Mouse (Mus musculus): Measurements from ENCODE around the gene Ergic1. TPM values are rescaled to one million over a fixed set of nuclear protein-coding genes. Genes with fewer than 3 reads are reported as not detected.

Ergic1 gene
- polyA plus RNA-seq, 1 experiment = 114 TPM

- peaks cover 33% of the 10 kb centered on the region for H3K36me3 ChIP-seq (ENCODE audit: control insufficient read depth, insufficient read depth)
- H3K27me3 ChIP-seq (ENCODE audit: control insufficient read depth, insufficient read depth, insufficient read length) = no peaks in the 10 kb centered on the region
- H3ac ChIP-seq (ENCODE audit: control insufficient read depth, insufficient read length, low read depth) = no peak overlapping the region
- no peak overlapping the region for H3K4me3 ChIP-seq (ENCODE audit: insufficient read depth, poor library complexity, severe bottlenecking)
- H3K79me2 ChIP-seq (ENCODE audit: control insufficient read depth, insufficient read depth) = peaks cover 38% of the 10 kb centered on the region
- no peak for TF ChIP-seq FOSL1 (IDR thresholded peaks at IDR 0.05; ENCODE audit: insufficient read depth, low read length, poor library complexity, severe bottlenecking)
- TF ChIP-seq MYOD1 (IDR thresholded peaks at IDR 0.05; ENCODE audit: control insufficient read depth, insufficient read length, low read depth) = no peak
- no peak for TF ChIP-seq CTCF (IDR thresholded peaks at IDR 0.05; ENCODE audit: control insufficient read depth, insufficient read depth, insufficient read length)
- TF ChIP-seq MAX (IDR thresholded peaks at IDR 0.05) = no peak
- H3K79me3 ChIP-seq (ENCODE audit: low read depth) = peaks cover 15% of the 10 kb centered on the region
Measured at GRCm38 (mm10) chr17:26608348-26608747, 47.1 kb downstream of the Ergic1 start.

GRCm38 (mm10) chr17:26608877-26609276, 47.6 kb downstream of the Ergic1 start:
- H3K79me2 ChIP-seq (ENCODE audit: control insufficient read depth, insufficient read depth) = peaks cover 33% of the 10 kb centered on the region
- H3ac ChIP-seq (ENCODE audit: control insufficient read depth, insufficient read length, low read depth) = no peak overlapping the region
- peaks cover 13% of the 10 kb centered on the region for H3K79me3 ChIP-seq (ENCODE audit: low read depth)
- H3K36me3 ChIP-seq (ENCODE audit: control insufficient read depth, insufficient read depth) = peaks cover 39% of the 10 kb centered on the region
- H3K4me3 ChIP-seq (ENCODE audit: insufficient read depth, poor library complexity, severe bottlenecking) = no peak overlapping the region
- H3K27me3 ChIP-seq (ENCODE audit: control insufficient read depth, insufficient read depth, insufficient read length) = no peaks in the 10 kb centered on the region
- no peak for TF ChIP-seq MYOG (IDR thresholded peaks at IDR 0.05; ENCODE audit: control insufficient read depth, extremely low read depth, insufficient read length)
- no peak for TF ChIP-seq CTCF (IDR thresholded peaks at IDR 0.05; ENCODE audit: control insufficient read depth, insufficient read depth, insufficient read length)
- no peak for TF ChIP-seq MAX (IDR thresholded peaks at IDR 0.05)

- TF ChIP-seq CEBPB (IDR thresholded peaks at IDR 0.05; ENCODE audit: low read depth) (no peak), MYOD1 (IDR thresholded peaks at IDR 0.05; ENCODE audit: control insufficient read depth, insufficient read length, low read depth) (no peak), FOSL1 (IDR thresholded peaks at IDR 0.05; ENCODE audit: insufficient read depth, low read length, poor library complexity, severe bottlenecking) (no peak), CTCF (IDR thresholded peaks at IDR 0.05; ENCODE audit: control insufficient read depth, insufficient read depth, insufficient read length) (no peak), MAX (IDR thresholded peaks at IDR 0.05) (no peak)
- no peak overlapping the region for H3K4me3 ChIP-seq (ENCODE audit: insufficient read depth, poor library complexity, severe bottlenecking)
- H3K79me2 ChIP-seq (ENCODE audit: control insufficient read depth, insufficient read depth) = peaks cover 24% of the 10 kb centered on the region
- peaks cover 11% of the 10 kb centered on the region for H3K79me3 ChIP-seq (ENCODE audit: low read depth)
- peaks cover 43% of the 10 kb centered on the region for H3K36me3 ChIP-seq (ENCODE audit: control insufficient read depth, insufficient read depth)
- H3ac ChIP-seq (ENCODE audit: control insufficient read depth, insufficient read length, low read depth) = no peak overlapping the region
- no peaks in the 10 kb centered on the region for H3K27me3 ChIP-seq (ENCODE audit: control insufficient read depth, insufficient read depth, insufficient read length)
Measured at GRCm38 (mm10) chr17:26609820-26610219, 48.5 kb downstream of the Ergic1 start.

GRCm38 (mm10) chr17:26611328-26611727, 50.0 kb downstream of the Ergic1 start:
- Histone ChIP-seq H3K79me2 (ENCODE audit: control insufficient read depth, insufficient read depth) (peaks cover 16% of the 10 kb centered on the region), H3K27me3 (ENCODE audit: control insufficient read depth, insufficient read depth, insufficient read length) (no peaks in the 10 kb centered on the region), H3ac (ENCODE audit: control insufficient read depth, insufficient read length, low read depth) (no peak overlapping the region), H3K79me3 (ENCODE audit: low read depth) (peaks cover 7% of the 10 kb centered on the region), H3K4me3 (ENCODE audit: insufficient read depth, poor library complexity, severe bottlenecking) (no peak overlapping the region), H3K36me3 (ENCODE audit: control insufficient read depth, insufficient read depth) (peaks cover 52% of the 10 kb centered on the region)
- TF ChIP-seq MAX (IDR thresholded peaks at IDR 0.05) (no peak), CTCF (IDR thresholded peaks at IDR 0.05; ENCODE audit: control insufficient read depth, insufficient read depth, insufficient read length) (no peak), FOSL1 (IDR thresholded peaks at IDR 0.05; ENCODE audit: insufficient read depth, low read length, poor library complexity, severe bottlenecking) (no peak), USF1 (IDR thresholded peaks at IDR 0.05; ENCODE audit: low read depth) (no peak), MYOG (IDR thresholded peaks at IDR 0.05; ENCODE audit: control insufficient read depth, extremely low read depth, insufficient read length) (no peak), MYOD1 (IDR thresholded peaks at IDR 0.05; ENCODE audit: control insufficient read depth, insufficient read length, low read depth) (no peak), CEBPB (IDR thresholded peaks at IDR 0.05; ENCODE audit: low read depth) (no peak)

- H3K4me3 ChIP-seq (ENCODE audit: insufficient read depth, poor library complexity, severe bottlenecking) = no peak overlapping the region
- H3K36me3 ChIP-seq (ENCODE audit: control insufficient read depth, insufficient read depth) = peaks cover 52% of the 10 kb centered on the region
- peaks cover 10% of the 10 kb centered on the region for H3K79me2 ChIP-seq (ENCODE audit: control insufficient read depth, insufficient read depth)
- H3ac ChIP-seq (ENCODE audit: control insufficient read depth, insufficient read length, low read depth) = no peak overlapping the region
- no peaks in the 10 kb centered on the region for H3K27me3 ChIP-seq (ENCODE audit: control insufficient read depth, insufficient read depth, insufficient read length)
- peaks cover 2% of the 10 kb centered on the region for H3K79me3 ChIP-seq (ENCODE audit: low read depth)
- TF ChIP-seq USF1 (IDR thresholded peaks at IDR 0.05; ENCODE audit: low read depth) = no peak
- TF ChIP-seq CEBPB (IDR thresholded peaks at IDR 0.05; ENCODE audit: low read depth) = no peak
- TF ChIP-seq FOSL1 (IDR thresholded peaks at IDR 0.05; ENCODE audit: insufficient read depth, low read length, poor library complexity, severe bottlenecking) = no peak
- TF ChIP-seq MYOG (IDR thresholded peaks at IDR 0.05; ENCODE audit: control insufficient read depth, extremely low read depth, insufficient read length) = no peak
- TF ChIP-seq CTCF (IDR thresholded peaks at IDR 0.05; ENCODE audit: control insufficient read depth, insufficient read depth, insufficient read length) = no peak
- TF ChIP-seq MYOD1 (IDR thresholded peaks at IDR 0.05; ENCODE audit: control insufficient read depth, insufficient read length, low read depth) = no peak
- TF ChIP-seq MAX (IDR thresholded peaks at IDR 0.05) = no peak
Measured at GRCm38 (mm10) chr17:26611918-26612317, 50.6 kb downstream of the Ergic1 start.

- Histone ChIP-seq H3K4me3 (ENCODE audit: insufficient read depth, poor library complexity, severe bottlenecking) (no peak overlapping the region), H3K79me2 (ENCODE audit: control insufficient read depth, insufficient read depth) (no peaks in the 10 kb centered on the region), H3K79me3 (ENCODE audit: low read depth) (peaks cover 2% of the 10 kb centered on the region), H3ac (ENCODE audit: control insufficient read depth, insufficient read length, low read depth) (no peak overlapping the region), H3K36me3 (ENCODE audit: control insufficient read depth, insufficient read depth) (peaks cover 61% of the 10 kb centered on the region), H3K27me3 (ENCODE audit: control insufficient read depth, insufficient read depth, insufficient read length) (no peaks in the 10 kb centered on the region)
- TF ChIP-seq CEBPB (IDR thresholded peaks at IDR 0.05; ENCODE audit: low read depth) (no peak), MAX (IDR thresholded peaks at IDR 0.05) (no peak), USF1 (IDR thresholded peaks at IDR 0.05; ENCODE audit: low read depth) (no peak), FOSL1 (IDR thresholded peaks at IDR 0.05; ENCODE audit: insufficient read depth, low read length, poor library complexity, severe bottlenecking) (no peak), MYOG (IDR thresholded peaks at IDR 0.05; ENCODE audit: control insufficient read depth, extremely low read depth, insufficient read length) (no peak), CTCF (IDR thresholded peaks at IDR 0.05; ENCODE audit: control insufficient read depth, insufficient read depth, insufficient read length) (no peak), MYOD1 (IDR thresholded peaks at IDR 0.05; ENCODE audit: control insufficient read depth, insufficient read length, low read depth) (no peak)
Measured at GRCm38 (mm10) chr17:26614286-26614685, 53.0 kb downstream of the Ergic1 start.
